Mouse (Mus musculus) stomach, embryonic 15.5 days (tissue): ENCODE results near the gene Gm27029. TPM values are rescaled to one million over a fixed set of nuclear protein-coding genes. Genes with fewer than 3 reads are reported as not detected.
"Not testable (repeated sequence)": the region's sequence is repeated elsewhere in the genome, so short reads cannot be mapped to it uniquely, and the experiment has no call there.

ENCODE experiments used
- ATAC-seq: fragments of 200-750 bp; cut with Nextera tagmentation; 2 replicates; pipeline ENCODE4 v1.8.0; 2017; ENCODE audit warnings: low read depth, moderate number of reproducible peaks, moderate TSS enrichment; ENCODE audit not compliant: insufficient read depth, low FRiP score
- H3K27ac ChIP-seq: fragments of 300-500 bp; sonication (generic); 2 replicates; pipeline ENCODE4 v1.5.1; 2015; ENCODE audit warnings: mild to moderate bottlenecking, inconsistent platforms
- H3K27me3 ChIP-seq: fragments of 300-500 bp; sonication (generic); replicated peaks from 2 replicates; pipeline ENCODE4 v1.6.1; 2015; ENCODE audit warnings: inconsistent platforms
- H3K36me3 ChIP-seq: fragments of 300-500 bp; sonication (generic); 2 replicates; pipeline ENCODE4 v1.6.1; 2015; ENCODE audit warnings: inconsistent platforms
- H3K4me1 ChIP-seq: fragments of 300-500 bp; sonication (generic); 2 replicates; pipeline ENCODE4 v1.6.1; 2015; ENCODE audit warnings: inconsistent platforms
- H3K4me2 ChIP-seq: fragments of 300-500 bp; sonication (generic); 2 replicates; pipeline ENCODE4 v1.6.1; 2015; ENCODE audit warnings: mild to moderate bottlenecking, inconsistent platforms
- H3K4me3 ChIP-seq: fragments of 300-500 bp; sonication (generic); replicated peaks from 2 replicates; pipeline ENCODE4 v1.5.1; 2015; ENCODE audit warnings: inconsistent platforms
- H3K9ac ChIP-seq: fragments of 300-500 bp; sonication (generic); 2 replicates; pipeline ENCODE4 v1.6.1; 2015; ENCODE audit warnings: inconsistent platforms
- H3K9me3 ChIP-seq: fragments of 300-500 bp; sonication (generic); 2 replicates; pipeline ENCODE4 v1.6.1; 2016; ENCODE audit warnings: inconsistent platforms
- WGBS: fragments of 180-500 bp; shearing (Covaris S2); methylation state at CpG from one replicate; pipeline ENCODE4 v1.1.7; 2015; 5-methylcytosine and 5-hydroxymethylcytosine counted together
- polyA plus RNA-seq: library from polyadenylated mRNA; unstranded; fragments of >200 nt; fragmentation: Nextera tagmentation; extraction: Ambion mirVana; gene quantifications from 2 replicates; pipeline ENCODE4 v1.2.1, GENCODE M21; 2015

The Gm27029 gene
- polyA plus RNA-seq, 1 experiment from 2014 or later: 12.3 TPM

DNA sequence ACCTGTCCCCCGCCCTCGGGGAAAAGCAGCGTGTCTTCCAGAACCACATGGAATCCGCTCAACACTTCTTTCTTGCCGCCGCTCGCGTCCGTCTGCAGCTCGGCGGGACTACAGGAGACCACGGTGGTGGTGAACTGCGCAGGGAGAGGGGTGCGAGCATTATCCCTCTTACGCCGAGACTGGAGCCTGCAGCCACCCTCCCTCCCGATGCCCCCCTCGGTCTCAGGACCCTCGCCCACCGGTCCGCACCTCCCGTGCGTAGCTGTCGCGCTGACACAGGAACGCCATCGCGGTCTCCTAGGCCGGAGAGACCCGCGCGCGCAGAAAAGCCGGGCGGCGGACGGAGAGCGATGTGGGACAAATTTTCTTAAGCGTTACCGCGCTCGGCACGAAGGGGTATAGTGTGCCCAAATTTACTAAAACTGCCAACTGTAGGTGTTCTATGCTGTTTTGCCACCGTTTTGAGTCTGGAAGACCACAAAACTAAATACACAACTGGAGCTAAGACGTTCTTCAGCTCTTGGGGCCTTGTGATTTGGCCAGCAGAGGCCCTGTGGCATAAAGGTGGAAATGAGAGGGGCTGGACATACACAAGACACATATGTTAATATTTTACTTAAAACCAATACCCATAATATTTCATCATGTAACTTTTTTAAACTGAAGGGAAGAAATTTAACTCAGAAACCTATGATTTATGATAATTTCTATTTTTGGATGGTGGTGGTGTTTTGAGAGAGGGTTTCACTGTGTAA lies 7.3 kb downstream of the Gm27029 start, which contains the start of gene Aarsd1:
Aarsd1 (minus strand) TSS at position 515 of the 755 bp plus-strand sequence.
- Histone ChIP-seq H3K27ac (peak within 1 kb of the TSS; percentile 59), H3K36me3 (peaks cover 7% of the 10 kb centered on the region; the same call in 1 of the 2 replicates), H3K4me2 (peak within 1 kb of the TSS; percentile 88), H3K9ac (peak within 1 kb of the TSS; percentile 77), H3K27me3 (no peaks in the 10 kb centered on the region), H3K9me3 (no peaks in the 10 kb centered on the region), H3K4me1 (peaks cover 5% of the 10 kb centered on the region), H3K4me3 (peak within 1 kb of the TSS; percentile 88)
- ATAC-seq: peak; percentile 71
- under 1% methylated on average over 45 of the region's 45 CpGs for WGBS

DNA sequence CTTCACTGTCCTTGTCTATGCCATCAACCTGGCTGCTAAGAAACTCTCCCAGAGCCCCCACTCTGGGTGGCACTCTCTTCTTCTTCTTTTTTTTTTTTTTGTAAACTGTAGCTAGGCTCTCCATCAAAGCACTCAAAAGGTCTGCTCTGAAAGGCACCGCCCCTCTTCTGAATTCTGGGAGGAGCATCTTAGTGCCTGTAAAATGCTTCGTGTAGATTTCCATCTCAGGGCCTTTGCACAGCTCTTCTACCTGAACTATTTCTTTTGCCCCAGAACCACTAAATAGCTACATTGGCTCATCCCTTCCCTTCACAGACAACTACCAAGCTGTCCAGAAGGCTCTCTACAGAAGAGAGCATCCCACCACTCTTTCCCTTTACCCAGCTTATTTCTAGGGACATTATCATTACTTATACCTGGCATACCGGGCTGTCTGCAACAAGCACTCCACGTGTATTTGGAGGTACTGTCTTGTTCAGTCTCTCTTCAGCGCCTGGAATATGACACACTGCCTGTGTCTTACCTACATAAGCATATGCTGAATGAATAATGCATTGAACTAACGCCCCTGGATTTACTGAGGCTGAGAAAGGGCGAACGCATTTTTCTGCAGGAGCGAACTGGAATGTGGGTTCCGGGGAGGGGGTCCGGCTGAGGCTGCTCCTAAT lies 8.0 kb downstream of the Gm27029 start:
- H3K27ac ChIP-seq: peak overlapping the region; percentile 59; the same call in 1 of the 2 replicates
- peak overlapping the region; percentile 88 for H3K4me2 ChIP-seq
- peaks cover 5% of the 10 kb centered on the region for H3K4me1 ChIP-seq
- whole genome bisulfite sequencing: 2% methylated on average over 11 of the region's 11 CpGs
- no peaks in the 10 kb centered on the region for H3K9me3 ChIP-seq
- no peaks in the 10 kb centered on the region for H3K27me3 ChIP-seq
- peaks cover 7% of the 10 kb centered on the region; the same call in 1 of the 2 replicates for H3K36me3 ChIP-seq
- 0 out of 2 replicates have a peak, but pooled peaks have one; percentile 5 for ATAC-seq
- H3K9ac ChIP-seq: peak overlapping the region; percentile 77
- H3K4me3 ChIP-seq: peak overlapping the region; percentile 88

DNA sequence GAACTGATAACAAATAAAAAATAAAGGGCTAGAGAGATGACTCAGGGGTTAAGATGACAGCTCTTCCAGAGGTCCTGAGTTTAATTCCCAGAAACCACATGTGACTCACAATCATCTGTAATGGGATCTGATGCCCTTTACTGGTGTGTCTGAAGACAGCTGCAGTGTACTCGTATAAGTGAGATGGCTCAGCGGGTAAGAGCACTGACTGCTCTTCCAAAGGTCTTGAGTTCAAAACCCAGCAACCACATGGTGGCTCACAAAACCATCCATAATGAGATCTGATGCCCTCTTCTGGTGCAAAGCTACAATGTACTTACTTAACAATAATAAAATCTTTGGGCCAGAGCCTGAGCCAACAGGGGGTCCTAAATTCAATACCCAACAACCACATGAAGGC lies 9.3 kb downstream of the Gm27029 start:
- Histone ChIP-seq H3K4me2 (no peak overlapping the region), H3K9ac (no peak overlapping the region), H3K9me3 (no peaks in the 10 kb centered on the region), H3K4me1 (peaks cover 5% of the 10 kb centered on the region), H3K27ac (no peak overlapping the region), H3K36me3 (peaks cover 14% of the 10 kb centered on the region), H3K27me3 (no peaks in the 10 kb centered on the region), H3K4me3 (no peak overlapping the region)
- WGBS: 83% methylated on average over 2 of the region's 2 CpGs
- no peak for ATAC-seq

DNA sequence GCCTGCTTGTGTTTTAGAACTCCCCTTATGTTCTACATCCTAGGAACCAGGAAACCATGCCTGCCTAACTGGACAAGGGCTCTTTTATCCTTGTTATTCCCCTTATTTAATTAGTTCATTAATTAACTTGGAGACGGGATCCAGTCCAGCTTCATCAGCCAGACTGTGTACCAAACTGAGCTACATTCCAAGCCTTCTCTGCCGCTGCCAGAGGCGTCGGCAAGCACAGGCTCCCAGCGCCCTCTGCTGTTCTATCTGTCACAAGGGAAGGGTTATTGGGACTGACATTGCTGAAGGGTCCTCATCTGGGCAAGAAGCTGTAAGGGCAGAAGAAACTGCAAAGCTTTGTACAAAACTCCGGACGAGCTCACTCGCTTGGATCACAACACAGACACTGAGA lies 29.5 kb downstream of the Gm27029 start:
- H3K4me1 ChIP-seq: no peaks in the 10 kb centered on the region
- H3K4me2 ChIP-seq: no peak overlapping the region
- H3K4me3 ChIP-seq: no peak overlapping the region
- H3K9ac ChIP-seq: no peak overlapping the region
- H3K36me3 ChIP-seq: no peaks in the 10 kb centered on the region
- no peak overlapping the region for H3K27ac ChIP-seq
- ATAC-seq: peak; percentile 47; the same call in 1 of the 2 replicates
- no peaks in the 10 kb centered on the region for H3K27me3 ChIP-seq
- H3K9me3 ChIP-seq: no peaks in the 10 kb centered on the region
- 3% methylated on average over 8 of the region's 8 CpGs for WGBS

DNA sequence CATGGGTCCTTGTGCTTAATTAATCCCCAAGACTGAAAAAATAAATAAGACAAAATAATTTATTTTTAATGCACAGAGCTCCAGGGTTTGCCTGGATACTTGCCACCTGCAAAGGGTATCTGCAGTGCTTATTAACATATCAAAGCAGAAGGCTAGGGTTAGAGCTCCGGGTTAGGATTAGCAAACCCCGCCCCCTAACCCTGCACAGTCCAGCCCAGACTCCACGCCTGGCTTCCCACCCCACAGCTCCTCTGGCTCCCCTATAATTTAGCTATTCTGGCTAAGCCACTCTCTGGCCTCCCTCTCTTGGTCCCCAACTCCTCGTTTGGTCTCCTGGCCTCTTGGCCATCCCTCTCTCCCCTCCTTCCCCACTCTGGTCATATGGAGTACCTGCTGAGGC lies 42.8 kb downstream of the Gm27029 start:
- H3K27ac ChIP-seq: no peak overlapping the region
- H3K4me2 ChIP-seq: no peak overlapping the region
- H3K4me3 ChIP-seq: no peak overlapping the region
- H3K9ac ChIP-seq: no peak overlapping the region
- H3K9me3 ChIP-seq: no peaks in the 10 kb centered on the region
- no peaks in the 10 kb centered on the region for H3K36me3 ChIP-seq
- ATAC-seq: no peak
- H3K4me1 ChIP-seq: no peaks in the 10 kb centered on the region
- 23% methylated on average over 4 of the region's 4 CpGs for WGBS
- no peaks in the 10 kb centered on the region for H3K27me3 ChIP-seq

DNA sequence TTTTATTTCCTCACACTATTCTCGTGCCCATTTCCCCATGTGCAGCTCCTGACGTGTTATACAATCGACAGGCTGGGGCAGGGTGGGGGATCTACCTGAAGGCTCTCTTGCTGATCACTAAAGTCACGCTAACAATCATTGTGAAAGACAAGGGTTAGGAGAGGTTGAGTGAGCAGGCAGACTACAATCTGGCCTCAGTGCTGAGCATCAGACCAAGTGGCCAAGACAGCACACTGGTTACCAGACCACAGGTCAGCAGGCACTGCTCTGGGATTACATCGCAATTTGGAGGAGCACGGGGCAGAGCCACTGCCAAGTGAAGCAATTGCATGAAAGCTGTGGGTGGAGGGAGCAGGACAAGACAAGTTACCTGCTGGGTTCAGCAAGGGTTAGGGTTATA lies 45.7 kb downstream of the Gm27029 start:
- Histone ChIP-seq H3K36me3 (no peaks in the 10 kb centered on the region), H3K27ac (no peak overlapping the region), H3K9ac (no peak overlapping the region), H3K9me3 (no peaks in the 10 kb centered on the region), H3K4me1 (no peaks in the 10 kb centered on the region), H3K27me3 (no peaks in the 10 kb centered on the region), H3K4me3 (no peak overlapping the region), H3K4me2 (no peak overlapping the region)
- ATAC-seq: no peak
- WGBS: 66% methylated on average over 6 of the region's 6 CpGs

DNA sequence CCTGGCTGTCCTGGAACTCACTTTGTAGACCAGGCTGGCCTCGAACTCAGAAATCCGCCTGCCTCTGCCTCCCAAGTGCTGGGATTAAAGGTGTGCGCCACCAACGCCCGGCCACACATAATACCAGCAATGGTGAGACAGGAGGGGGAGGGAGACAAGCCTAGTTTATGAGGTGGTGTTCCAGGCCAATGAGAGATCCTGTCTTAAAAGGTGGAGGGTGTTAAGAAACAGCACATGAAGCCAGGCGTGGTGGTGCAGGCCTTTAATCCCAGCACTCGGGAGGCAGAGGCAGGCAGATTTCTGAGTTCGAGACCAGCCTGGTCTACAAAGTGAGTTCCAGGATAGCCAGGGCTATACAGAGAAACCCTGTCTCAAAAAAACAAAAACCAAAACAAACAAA lies 46.4 kb downstream of the Gm27029 start:
- not testable (repeated sequence) for H3K9me3 ChIP-seq, H3K27me3 ChIP-seq, ATAC-seq, H3K9ac ChIP-seq, H3K27ac ChIP-seq, H3K36me3 ChIP-seq, H3K4me1 ChIP-seq, H3K4me3 ChIP-seq, H3K4me2 ChIP-seq
- 92% methylated on average over 8 of the region's 8 CpGs for WGBS

DNA sequence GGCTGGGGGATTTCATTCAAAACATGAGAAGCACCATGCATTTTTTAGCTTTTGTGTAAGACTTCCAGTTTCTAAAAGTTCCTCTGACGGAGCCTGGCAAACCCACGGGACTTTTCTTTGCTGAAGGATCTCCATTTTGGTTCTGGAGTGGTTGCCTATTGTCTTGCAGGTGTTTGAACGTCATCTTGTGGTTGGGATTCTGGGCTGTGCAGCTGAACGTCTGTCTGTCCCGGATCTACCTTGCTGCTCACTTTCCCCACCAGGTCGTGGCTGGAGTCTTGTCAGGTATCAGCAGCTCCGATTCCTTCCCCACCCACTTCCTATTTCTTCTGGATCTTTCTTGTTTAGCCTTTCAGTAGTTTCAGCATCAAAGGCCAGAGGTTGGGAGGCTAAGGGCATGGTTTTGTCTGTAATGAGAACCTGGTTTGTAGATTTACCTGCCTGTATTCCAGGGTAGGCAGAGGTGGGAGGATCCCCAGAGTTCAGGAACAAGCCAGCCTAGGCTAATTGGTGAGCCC lies 50.1 kb downstream of the Gm27029 start:
- H3K4me2 ChIP-seq: no peak overlapping the region
- H3K9ac ChIP-seq: no peak overlapping the region
- no peaks in the 10 kb centered on the region for H3K27me3 ChIP-seq
- H3K4me1 ChIP-seq: no peaks in the 10 kb centered on the region
- no peak for ATAC-seq
- WGBS: 57% methylated on average over 7 of the region's 7 CpGs
- no peak overlapping the region for H3K4me3 ChIP-seq
- H3K36me3 ChIP-seq: no peaks in the 10 kb centered on the region
- H3K9me3 ChIP-seq: no peaks in the 10 kb centered on the region
- no peak overlapping the region for H3K27ac ChIP-seq

DNA sequence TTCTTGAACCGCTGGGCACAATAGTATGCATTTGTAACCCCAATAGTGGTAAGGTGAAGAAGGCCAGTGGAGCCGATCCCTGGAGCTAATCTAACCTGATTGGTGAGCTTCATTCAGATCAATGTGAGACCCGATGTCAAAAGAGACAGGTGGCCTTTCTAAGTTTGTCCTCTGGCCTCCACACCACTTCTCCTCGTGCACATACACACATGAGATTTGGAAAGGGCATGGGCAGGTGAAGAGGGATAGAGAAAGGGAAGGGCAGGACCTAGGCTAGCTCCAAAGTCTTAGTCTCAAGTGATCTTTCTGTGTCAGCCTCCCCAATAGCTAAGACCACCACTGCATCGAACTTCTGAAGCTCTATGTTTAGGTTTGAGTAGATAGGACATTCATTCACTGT lies 54.5 kb downstream of the Gm27029 start:
- Histone ChIP-seq H3K27me3 (no peaks in the 10 kb centered on the region), H3K9ac (no peak overlapping the region), H3K36me3 (no peaks in the 10 kb centered on the region), H3K4me1 (no peaks in the 10 kb centered on the region), H3K27ac (no peak overlapping the region), H3K4me2 (no peak overlapping the region), H3K9me3 (no peaks in the 10 kb centered on the region), H3K4me3 (no peak overlapping the region)
- no peak for ATAC-seq
- WGBS: 74% methylated on average over 5 of the region's 5 CpGs

DNA sequence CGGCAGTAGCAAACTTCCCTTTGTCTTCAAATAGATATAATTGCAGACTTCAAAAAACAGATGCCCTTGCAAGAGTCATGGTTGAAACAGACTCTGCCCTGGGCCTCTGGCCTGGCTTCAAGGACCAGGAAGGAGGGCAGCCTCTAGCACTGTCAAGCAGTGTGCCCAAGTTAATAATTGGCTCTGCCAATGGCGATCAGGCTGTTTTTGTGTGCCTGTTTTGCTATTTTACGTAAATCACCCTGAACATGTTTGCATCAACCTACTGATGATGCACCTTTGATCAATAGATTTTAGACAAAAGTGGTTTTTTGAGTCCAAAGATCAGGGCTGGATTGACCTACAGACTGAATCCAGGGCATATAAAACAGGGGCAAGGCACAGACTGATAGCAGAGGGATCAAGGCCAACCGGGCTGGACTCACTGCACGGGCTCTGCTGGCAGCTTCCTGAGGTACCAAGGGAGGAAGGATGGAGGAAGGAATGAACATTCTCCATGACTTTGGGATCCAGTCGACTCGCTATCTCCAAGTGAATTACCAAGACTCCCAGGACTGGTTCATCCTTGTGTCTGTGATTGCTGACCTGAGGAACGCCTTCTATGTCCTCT lies 57.2 kb downstream of the Gm27029 start, which contains the start of gene G6pc:
G6pc (plus strand) TSS at position 236 of the 610 bp plus-strand sequence.
- Histone ChIP-seq H3K9me3 (no peaks in the 10 kb centered on the region), H3K27ac (no peak within 1 kb of the TSS), H3K4me2 (no peak within 1 kb of the TSS), H3K4me3 (no peak within 1 kb of the TSS), H3K9ac (no peak within 1 kb of the TSS), H3K36me3 (no peaks in the 10 kb centered on the region), H3K27me3 (no peaks in the 10 kb centered on the region), H3K4me1 (no peaks in the 10 kb centered on the region)
- no peak for ATAC-seq
- WGBS: 83% methylated on average over 8 of the region's 8 CpGs

DNA sequence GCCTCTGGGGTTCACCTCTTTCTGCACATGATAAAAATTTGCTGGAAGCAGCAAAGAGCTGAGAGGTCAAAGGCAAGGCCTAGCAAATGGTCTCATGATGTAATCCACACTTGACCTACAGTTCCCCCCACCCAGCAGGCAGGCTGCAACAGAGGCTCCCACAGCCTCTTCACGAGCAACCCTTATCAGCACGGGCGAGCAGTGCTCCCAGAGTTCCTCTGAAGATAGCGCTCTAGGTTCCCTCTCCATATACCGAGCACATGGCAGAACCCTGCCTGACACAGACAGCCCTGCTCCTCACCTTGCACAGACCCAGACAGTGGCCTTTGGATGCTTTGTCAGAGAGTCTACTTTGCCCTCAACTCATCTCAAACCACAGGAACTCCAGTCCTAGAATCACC lies 60.1 kb downstream of the Gm27029 start:
- Histone ChIP-seq H3K9ac (no peak overlapping the region), H3K27ac (no peak overlapping the region), H3K4me2 (no peak overlapping the region), H3K36me3 (no peaks in the 10 kb centered on the region), H3K9me3 (no peaks in the 10 kb centered on the region), H3K4me3 (no peak overlapping the region), H3K27me3 (no peaks in the 10 kb centered on the region), H3K4me1 (no peaks in the 10 kb centered on the region)
- 53% methylated on average over 5 of the region's 5 CpGs for WGBS
- no peak for ATAC-seq

DNA sequence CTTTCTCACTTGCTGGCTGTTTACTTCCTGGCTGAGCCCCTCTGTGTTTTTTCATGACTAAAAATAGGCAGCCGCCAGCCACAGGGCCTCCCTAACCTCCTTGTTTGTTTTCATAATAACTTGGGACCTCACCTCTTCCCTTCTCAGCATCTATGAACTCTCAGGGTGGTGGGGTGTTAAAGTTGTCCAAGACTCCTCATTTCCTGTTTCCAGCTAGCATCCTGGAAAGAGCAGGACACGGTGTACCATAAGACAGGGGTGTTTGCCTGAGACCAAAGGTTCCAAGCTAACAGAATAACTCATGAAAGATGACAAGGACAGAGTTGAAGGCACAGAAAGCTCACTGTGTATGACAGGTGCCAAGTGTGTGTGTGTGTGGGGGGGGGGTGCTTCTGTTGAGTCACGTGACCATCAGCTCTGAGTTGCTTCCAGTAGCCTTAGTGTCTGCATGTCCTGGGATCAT lies 63.9 kb downstream of the Gm27029 start:
- no peaks in the 10 kb centered on the region for H3K27me3 ChIP-seq
- 42% methylated on average over 3 of the region's 3 CpGs for WGBS
- no peak overlapping the region for H3K4me2 ChIP-seq
- H3K4me3 ChIP-seq: no peak overlapping the region
- H3K36me3 ChIP-seq: no peaks in the 10 kb centered on the region
- H3K4me1 ChIP-seq: no peaks in the 10 kb centered on the region
- no peaks in the 10 kb centered on the region for H3K9me3 ChIP-seq
- H3K9ac ChIP-seq: no peak overlapping the region
- H3K27ac ChIP-seq: no peak overlapping the region
- ATAC-seq: no peak
